Mouse (Mus musculus): ENCODE data around the gene Tmem245.
"Not testable (repeated sequence)": the region's sequence is repeated elsewhere in the genome, so short reads cannot be mapped to it uniquely, and the experiment has no call there.

The Tmem245 gene

GRCm38 (mm10) chr4:56926971-56927370 is 20.3 kb downstream of the Tmem245 start:
- DNase-seq (ENCODE audit: low spot score in 2 of 2): no peak

GRCm38 (mm10) chr4:56922229-56922628 is 25.0 kb downstream of the Tmem245 start:
- no peak for DNase-seq (ENCODE audit: low spot score in 2 of 2)

GRCm38 (mm10) chr4:56915732-56916325 is 31.4 kb downstream of the Tmem245 start:
- DNase-seq (ENCODE audit: low spot score in 2 of 2): peak; percentile 48 to 62

- peak in 1 of 2 experiments; percentile 14 for DNase-seq (ENCODE audit: low spot score in 2 of 2)
Measured at GRCm38 (mm10) chr4:56914761-56915160, 32.5 kb downstream of the Tmem245 start.

- no peak for DNase-seq (ENCODE audit: low spot score in 2 of 2)
Measured at GRCm38 (mm10) chr4:56914338-56914737, 32.9 kb downstream of the Tmem245 start.

- no peak for DNase-seq (ENCODE audit: low spot score in 2 of 2)
Measured at GRCm38 (mm10) chr4:56912382-56913001, 34.7 kb downstream of the Tmem245 start.

- DNase-seq (ENCODE audit: low spot score in 2 of 2): no peak
Measured at GRCm38 (mm10) chr4:56909568-56909967, 37.7 kb downstream of the Tmem245 start.

GRCm38 (mm10) chr4:56907671-56908070 is 39.6 kb downstream of the Tmem245 start:
- no peak for DNase-seq (ENCODE audit: low spot score in 2 of 2)

GRCm38 (mm10) chr4:56906926-56907325 is 40.3 kb downstream of the Tmem245 start:
- no peak for DNase-seq (ENCODE audit: low spot score in 2 of 2)

GRCm38 (mm10) chr4:56905507-56905906 is 41.7 kb downstream of the Tmem245 start:
- DNase-seq (ENCODE audit: low spot score in 2 of 2): peak; percentile 24 to 43

- no peak for DNase-seq (ENCODE audit: low spot score in 2 of 2)
Measured at GRCm38 (mm10) chr4:56901671-56902070, 45.6 kb downstream of the Tmem245 start.

- no peak for DNase-seq (ENCODE audit: low spot score in 2 of 2)
Measured at GRCm38 (mm10) chr4:56899216-56899615, 48.0 kb downstream of the Tmem245 start.

- DNase-seq (ENCODE audit: low spot score in 2 of 2): no peak
Measured at GRCm38 (mm10) chr4:56897511-56897910, 49.7 kb downstream of the Tmem245 start.

GRCm38 (mm10) chr4:56894196-56894595 is 53.0 kb downstream of the Tmem245 start:
- DNase-seq (ENCODE audit: low spot score in 2 of 2): no peak

GRCm38 (mm10) chr4:56892501-56893115 is 54.6 kb downstream of the Tmem245 start:
- DNase-seq (ENCODE audit: low spot score in 2 of 2): peak; percentile 35 to 37

- DNase-seq (ENCODE audit: low spot score in 2 of 2): no peak
Measured at GRCm38 (mm10) chr4:56888483-56888882, 58.8 kb downstream of the Tmem245 start.

- no peak for DNase-seq (ENCODE audit: low spot score in 2 of 2)
Measured at GRCm38 (mm10) chr4:56886286-56886979, 60.8 kb downstream of the Tmem245 start.

GRCm38 (mm10) chr4:56880036-56880703 is 67.1 kb downstream of the Tmem245 start:
- no peak for DNase-seq (ENCODE audit: low spot score in 2 of 2)

- DNase-seq (ENCODE audit: low spot score in 2 of 2): no peak
Measured at GRCm38 (mm10) chr4:56878971-56879370, 68.3 kb downstream of the Tmem245 start.

GRCm38 (mm10) chr4:56870541-56870940 is 76.7 kb downstream of the Tmem245 start:
- not testable (repeated sequence) for DNase-seq (ENCODE audit: low spot score in 2 of 2)

GRCm38 (mm10) chr4:56867761-56868160 is 79.5 kb downstream of the Tmem245 start:
- no peak for DNase-seq (ENCODE audit: low spot score in 2 of 2)

- no peak for DNase-seq (ENCODE audit: low spot score in 2 of 2)
Measured at GRCm38 (mm10) chr4:56865971-56866370, 81.3 kb downstream of the Tmem245 start.
